Mouse (Mus musculus) E14TG2a.4 (cell line): Measurements from ENCODE around the gene Kcp.

Source experiments
- H3K27me3 ChIP-seq: 2 replicates; pipeline ENCODE4 v1.6.1; 2014; ENCODE audit warnings: low read length, control low read depth; ENCODE audit not compliant: insufficient read depth
- H3K36me3 ChIP-seq: 2 replicates; pipeline ENCODE4 v1.6.1; 2014; ENCODE audit warnings: low read length, control low read depth; ENCODE audit not compliant: insufficient read depth
- H3K4me1 ChIP-seq: replicated peaks from 2 replicates; pipeline ENCODE4 v1.6.1; 2014; ENCODE audit warnings: low read depth, low read length, control low read depth
- H3K4me3 ChIP-seq: replicated peaks from 2 replicates; pipeline ENCODE4 v1.5.1; 2014; ENCODE audit warnings: mild to moderate bottlenecking, low read length
- H3K9me3 ChIP-seq: 2 replicates; pipeline ENCODE4 v1.6.1; 2014; ENCODE audit warnings: low read length, control low read depth
- CTCF ChIP-seq: conservative IDR thresholded peaks from 2 replicates; pipeline ENCODE4 v1.5.1; 2014; ENCODE audit warnings: low read length
- NANOG ChIP-seq: IDR thresholded peaks from 2 replicates; pipeline ENCODE4 v1.6.1; 2014; ENCODE audit warnings: borderline replicate concordance, low read length, mixed read lengths
- POU5F1 ChIP-seq: IDR thresholded peaks from 2 replicates; pipeline ENCODE4 v1.6.1; 2014; ENCODE audit warnings: low read length, borderline replicate concordance

Gene Kcp

GRCm38 (mm10) chr6:29428171-29428570 is 79.6 kb downstream of the Kcp start:
- Histone ChIP-seq H3K9me3 (no peaks in the 10 kb centered on the region), H3K4me1 (peaks cover 20% of the 10 kb centered on the region), H3K27me3 (peaks cover 32% of the 10 kb centered on the region), H3K36me3 (no peaks in the 10 kb centered on the region), H3K4me3 (no peak overlapping the region)
- no peak for TF ChIP-seq POU5F1
- no peak for TF ChIP-seq NANOG
- TF ChIP-seq CTCF: no peak

- peaks cover 19% of the 10 kb centered on the region for H3K27me3 ChIP-seq
- peaks cover 17% of the 10 kb centered on the region for H3K4me1 ChIP-seq
- TF ChIP-seq NANOG: no peak
- no peak for TF ChIP-seq CTCF
- TF ChIP-seq POU5F1: no peak
Measured at GRCm38 (mm10) chr6:29426331-29426730, 81.4 kb downstream of the Kcp start.

GRCm38 (mm10) chr6:29425118-29425517 is 82.6 kb downstream of the Kcp start:
- Histone ChIP-seq H3K27me3 (peaks cover 9% of the 10 kb centered on the region; the same call in 1 of the 2 replicates), H3K4me1 (peaks cover 8% of the 10 kb centered on the region)
- no peak for TF ChIP-seq NANOG
- TF ChIP-seq CTCF: no peak
- TF ChIP-seq POU5F1: no peak

More at GRCm38 (mm10) chr6:29426331-29426730, 81.4 kb downstream of the Kcp start:
- H3K9me3 ChIP-seq: no peaks in the 10 kb centered on the region
- H3K4me3 ChIP-seq: no peak overlapping the region
- peaks cover 6% of the 10 kb centered on the region; the same call in 1 of the 2 replicates for H3K36me3 ChIP-seq

More at GRCm38 (mm10) chr6:29425118-29425517, 82.6 kb downstream of the Kcp start:
- H3K9me3 ChIP-seq: no peaks in the 10 kb centered on the region
- no peak overlapping the region for H3K4me3 ChIP-seq
- H3K36me3 ChIP-seq: peaks cover 11% of the 10 kb centered on the region; the same call in 1 of the 2 replicates
